16 mouse cellular contexts compared by ENCODE assay signal in the genomic region with DNA sequence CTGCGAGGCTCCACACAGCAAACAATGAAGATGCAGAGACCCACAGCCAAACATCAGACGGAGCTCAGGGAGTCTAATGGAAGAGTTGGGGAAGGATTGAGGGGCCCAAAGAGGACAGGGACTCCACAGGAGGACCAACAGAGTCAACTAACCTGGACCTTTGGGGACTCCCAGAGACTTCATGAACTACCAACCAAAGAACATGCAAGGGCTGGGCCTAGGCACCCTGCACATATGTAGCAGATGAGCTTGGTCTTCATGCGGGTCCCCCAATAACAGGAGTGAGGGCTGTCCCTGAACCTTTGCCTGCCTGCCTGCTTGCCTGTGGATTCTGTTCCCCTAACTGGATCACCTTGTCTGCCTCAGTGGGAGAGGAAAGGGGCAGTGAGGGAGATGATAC.
"Had no signal": no experiment of that assay in that cellular context is flagged by ENCODE, and none has a peak within 500 bp of the region (broad histone marks: within the 10 kb centered on the region; RNA-seq: fewer than 3 reads in every experiment).

No protein-coding gene starts in this region.

- H3K9ac ChIP-seq: neural tube, embryonic 13.5 days; neural tube, embryonic 15.5 days; stomach, embryonic 15.5 days had no signal

- DNase-seq: retina, postnatal 1 day; right cerebral cortex, adult 18-20 months; right cerebral cortex, postnatal 14 days; right cerebral cortex, postnatal 25 days; right cerebral cortex, postnatal 4 days; spleen, adult 18-20 months; thymus, adult 18-20 months; thymus, adult 2 months; thymus, postnatal 14 days; thymus, postnatal 25 days; thymus, postnatal 36 days; thymus, postnatal 4 days had no signal

- H3K4me3 ChIP-seq: neural tube, embryonic 13.5 days; neural tube, embryonic 15.5 days; stomach, embryonic 15.5 days had no signal

- H3K9me3 ChIP-seq: neural tube, embryonic 13.5 days; neural tube, embryonic 15.5 days; stomach, embryonic 15.5 days had no signal

- H3K27me3 ChIP-seq: neural tube, embryonic 13.5 days; neural tube, embryonic 15.5 days; stomach, embryonic 15.5 days had no signal

- H3K4me1 ChIP-seq: neural tube, embryonic 13.5 days; neural tube, embryonic 15.5 days; stomach, embryonic 15.5 days had no signal

- H3K4me2 ChIP-seq: neural tube, embryonic 13.5 days; neural tube, embryonic 15.5 days; stomach, embryonic 15.5 days had no signal

- H3K27ac ChIP-seq: neural tube, embryonic 13.5 days; neural tube, embryonic 15.5 days; stomach, embryonic 15.5 days; stomach, postnatal 0 days had no signal
